Mouse (Mus musculus) liver, embryonic 11.5 days (tissue): ENCODE measurements around the gene Tbcd. TPM values are rescaled to one million over a fixed set of nuclear protein-coding genes. Genes with fewer than 3 reads are reported as not detected.

Experiments
- ATAC-seq: fragments of 200-750 bp; cut with Nextera tagmentation; replicated peaks from 2 replicates; pipeline ENCODE4 v1.8.0; 2017; ENCODE audit warnings: moderate number of reproducible peaks, mild to moderate bottlenecking, moderate TSS enrichment, moderate library complexity; ENCODE audit not compliant: low FRiP score
- DNase-seq: peaks from one replicate; pipeline ENCODE4 v3.0.0-alpha.2; 2017; ENCODE audit warnings: low spot score
- H3K27ac ChIP-seq: fragments of 300-500 bp; sonication (generic); 2 replicates; pipeline ENCODE4 v1.5.1; 2014; ENCODE audit warnings: mild to moderate bottlenecking, low read depth, low read length, control low read depth
- H3K27me3 ChIP-seq: fragments of 300-500 bp; sonication (generic); replicated peaks from 2 replicates; pipeline ENCODE4 v1.6.1; 2014; ENCODE audit warnings: low read length, mixed read lengths; ENCODE audit not compliant: control insufficient read depth, insufficient read depth
- H3K36me3 ChIP-seq: fragments of 300-500 bp; sonication (generic); 2 replicates; pipeline ENCODE4 v1.6.1; 2014; ENCODE audit warnings: mild to moderate bottlenecking, low read length, moderate library complexity, mixed read lengths; ENCODE audit not compliant: control insufficient read depth, insufficient read depth
- H3K4me1 ChIP-seq: fragments of 300-500 bp; sonication (generic); replicated peaks from 2 replicates; pipeline ENCODE4 v1.6.1; 2014; ENCODE audit warnings: low read length, mixed read lengths; ENCODE audit not compliant: control insufficient read depth, insufficient read depth
- H3K4me2 ChIP-seq: fragments of 300-500 bp; sonication (generic); 2 replicates; pipeline ENCODE4 v1.6.1; 2014; ENCODE audit warnings: mild to moderate bottlenecking, control low read depth, moderate library complexity
- H3K4me3 ChIP-seq: fragments of 300-500 bp; sonication (generic); 2 replicates; pipeline ENCODE4 v1.5.1; 2014; ENCODE audit warnings: low read depth, low read length, control low read depth
- H3K9ac ChIP-seq: fragments of 300-500 bp; sonication (generic); 2 replicates; pipeline ENCODE4 v1.6.1; 2014; ENCODE audit warnings: low read depth, low read length, control low read depth
- H3K9me3 ChIP-seq: fragments of 300-500 bp; sonication (generic); 2 replicates; pipeline ENCODE4 v1.6.1; 2016; ENCODE audit warnings: low read length, inconsistent platforms, mixed read lengths; ENCODE audit not compliant: control insufficient read depth
- WGBS: fragments of 180-500 bp; shearing (Covaris S2); extraction: QIAGEN DNeasy Blood & Tissue Kit; methylation state at CpG from one replicate; pipeline ENCODE4 v1.1.7; 2014; 5-methylcytosine and 5-hydroxymethylcytosine counted together
- polyA plus RNA-seq: library from polyadenylated mRNA; unstranded; fragments of >200 nt; fragmentation: Nextera tagmentation; extraction: Ambion mirVana; gene quantifications from 2 replicates; pipeline ENCODE4 v1.2.1, GENCODE M21; 2014

The Tbcd gene
- polyA plus RNA-seq, 1 experiment from 2014 or later: 35.9 TPM

DNA sequence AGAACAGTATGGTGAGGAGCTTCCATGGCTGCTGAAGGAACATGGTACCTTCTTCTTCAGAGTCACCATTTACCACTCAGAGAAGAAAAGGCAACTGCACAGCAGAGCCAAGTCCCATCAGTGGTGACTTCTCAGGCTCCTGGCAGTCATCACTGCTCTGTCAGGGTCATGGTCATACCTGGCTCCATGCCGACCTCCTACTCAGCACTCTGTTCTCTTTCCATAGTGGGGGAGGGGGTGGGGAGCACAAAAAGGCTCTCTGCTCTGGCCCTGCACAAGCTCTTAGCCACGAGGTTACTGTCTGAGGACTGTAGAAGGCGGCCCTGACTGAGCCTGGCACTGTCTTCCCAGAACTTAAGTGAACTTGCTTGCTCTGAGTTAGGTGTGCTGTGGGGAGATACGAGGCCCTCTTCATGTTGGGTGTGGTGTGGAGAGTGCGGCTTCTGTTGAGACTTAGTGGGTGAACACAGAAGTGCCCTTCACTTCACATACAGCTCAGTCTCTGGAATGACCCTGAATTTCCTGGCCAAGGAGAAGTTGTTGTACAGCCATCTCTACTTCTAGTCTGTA, 91.6 kb downstream of the Tbcd start:
- H3K4me1 ChIP-seq: peaks cover 34% of the 10 kb centered on the region
- DNase-seq: no peak

GRCm38 (mm10) chr11:121543922-121544321, 92.2 kb downstream of the Tbcd start:
- H3K27me3 ChIP-seq: no peaks in the 10 kb centered on the region
- H3K27ac ChIP-seq: peak overlapping the region; percentile 6; the same call in 1 of the 2 replicates
- H3K36me3 ChIP-seq: peaks cover 2% of the 10 kb centered on the region; the same call in 1 of the 2 replicates
- ATAC-seq: no peak
- H3K9me3 ChIP-seq: no peaks in the 10 kb centered on the region
- no peak for DNase-seq
- no peak overlapping the region for H3K4me2 ChIP-seq
- 87% methylated on average over 9 of the region's 9 CpGs for WGBS
- peaks cover 36% of the 10 kb centered on the region for H3K4me1 ChIP-seq
- no peak overlapping the region for H3K4me3 ChIP-seq
- H3K9ac ChIP-seq: no peak overlapping the region; the same call in 1 of the 2 replicates

More for the DNA sequence above, 91.6 kb downstream of the Tbcd start:
- H3K4me2 ChIP-seq: peak overlapping the region; percentile 31; the same call in 1 of the 2 replicates
- H3K4me3 ChIP-seq: no peak overlapping the region
- ATAC-seq: peak; percentile 86
- H3K9ac ChIP-seq: peak overlapping the region; percentile 43; the same call in 1 of the 2 replicates
- H3K36me3 ChIP-seq: peaks cover 2% of the 10 kb centered on the region; the same call in 1 of the 2 replicates
- 77% methylated on average over 5 of the region's 5 CpGs for WGBS
- no peaks in the 10 kb centered on the region for H3K27me3 ChIP-seq
- peak overlapping the region; percentile 6; the same call in 1 of the 2 replicates for H3K27ac ChIP-seq
- no peaks in the 10 kb centered on the region for H3K9me3 ChIP-seq

DNA sequence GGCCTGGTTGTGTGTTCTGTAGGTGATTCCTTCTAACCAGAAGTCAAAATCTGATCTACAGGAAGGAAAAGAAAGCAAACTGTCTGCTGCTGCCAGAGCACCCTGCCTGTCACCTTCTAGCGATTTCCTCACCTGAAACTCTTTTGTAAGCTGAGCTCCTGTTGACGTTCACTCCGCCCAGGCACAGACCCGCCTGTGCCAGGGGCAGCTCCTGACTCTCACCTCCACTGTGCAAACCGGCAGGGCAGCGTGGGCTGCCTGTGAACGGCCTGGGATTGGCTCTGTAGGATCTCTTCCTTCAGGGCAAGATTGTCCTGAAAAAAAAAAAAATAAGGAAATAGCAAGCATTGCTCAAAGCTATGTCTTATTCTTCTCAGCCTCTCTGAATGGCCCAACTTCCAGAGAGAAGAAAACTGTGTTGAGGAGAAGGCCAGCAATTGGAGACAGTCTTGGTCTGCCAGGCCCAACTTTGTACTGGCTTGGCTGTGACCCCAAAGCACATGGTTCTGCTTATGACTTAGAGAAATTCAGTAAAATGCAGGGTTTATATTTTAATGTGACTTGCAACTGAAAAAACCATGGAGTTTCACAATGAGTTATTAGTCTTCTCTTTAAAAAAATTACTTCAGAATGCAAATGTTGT, 93.1 kb downstream of the Tbcd start:
- Histone ChIP-seq H3K9me3 (no peaks in the 10 kb centered on the region), H3K36me3 (peaks cover 2% of the 10 kb centered on the region; the same call in 1 of the 2 replicates), H3K4me3 (no peak overlapping the region), H3K27me3 (no peaks in the 10 kb centered on the region), H3K4me2 (no peak overlapping the region), H3K4me1 (peaks cover 45% of the 10 kb centered on the region), H3K9ac (no peak overlapping the region), H3K27ac (no peak overlapping the region)
- ATAC-seq: no peak
- 64% methylated on average over 7 of the region's 7 CpGs for WGBS
- no peak for DNase-seq

DNA sequence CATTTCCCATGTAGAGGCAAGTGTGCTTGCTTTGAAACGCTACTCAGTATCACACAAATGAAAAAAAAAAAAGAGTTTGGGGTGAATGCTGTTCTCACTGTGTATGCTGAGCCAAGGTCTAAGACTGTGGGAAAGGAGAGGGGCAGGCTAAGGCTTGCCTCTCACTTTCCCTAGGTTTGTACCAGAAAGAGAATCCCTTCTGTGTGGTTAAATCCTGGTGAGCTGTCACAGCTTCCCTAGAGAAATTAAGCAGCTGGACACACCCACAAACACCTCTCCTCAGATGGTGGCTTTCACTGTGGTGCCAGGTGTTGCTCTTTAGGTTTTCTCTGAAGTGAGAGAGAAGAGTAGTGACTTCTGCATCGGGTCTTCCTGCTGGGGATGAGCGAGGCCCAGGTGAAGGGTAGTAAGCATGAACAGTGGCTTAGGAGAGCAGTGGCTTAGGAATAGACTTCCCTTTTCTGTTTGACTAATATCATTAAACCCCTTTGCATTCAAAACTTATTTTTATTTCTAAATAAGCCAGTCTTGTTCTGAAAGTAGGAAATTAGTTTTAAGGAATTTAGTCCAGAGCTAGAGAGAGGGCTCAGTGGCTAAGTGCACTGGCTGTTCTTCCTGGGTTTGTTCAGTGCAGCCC, 93.8 kb downstream of the Tbcd start:
- Histone ChIP-seq H3K36me3 (peaks cover 2% of the 10 kb centered on the region; the same call in 1 of the 2 replicates), H3K4me2 (no peak overlapping the region), H3K27me3 (no peaks in the 10 kb centered on the region), H3K9ac (no peak overlapping the region), H3K4me3 (no peak overlapping the region), H3K4me1 (peaks cover 52% of the 10 kb centered on the region), H3K9me3 (no peaks in the 10 kb centered on the region), H3K27ac (no peak overlapping the region)
- DNase-seq (no peak), ATAC-seq (no peak)
- WGBS: 77% methylated on average over 3 of the region's 3 CpGs

GRCm38 (mm10) chr11:121547234-121547633, 95.5 kb downstream of the Tbcd start:
- Histone ChIP-seq H3K27me3 (no peaks in the 10 kb centered on the region), H3K4me2 (peak overlapping the region; percentile 7; the same call in 1 of the 2 replicates), H3K9ac (peak overlapping the region; percentile 17; the same call in 1 of the 2 replicates), H3K9me3 (no peaks in the 10 kb centered on the region), H3K4me3 (no peak overlapping the region), H3K27ac (peak overlapping the region; percentile 89), H3K4me1 (peaks cover 54% of the 10 kb centered on the region), H3K36me3 (no peaks in the 10 kb centered on the region)
- DNase-seq (no peak), ATAC-seq (peak; percentile 24; the same call in 1 of the 2 replicates)
- WGBS: 51% methylated on average over 5 of the region's 5 CpGs

- Histone ChIP-seq H3K27me3 (no peaks in the 10 kb centered on the region), H3K4me2 (peak overlapping the region; percentile 21), H3K4me1 (peaks cover 52% of the 10 kb centered on the region)
Observed at GRCm38 (mm10) chr11:121547925-121548324, 96.2 kb downstream of the Tbcd start.

GRCm38 (mm10) chr11:121548996-121549842, 97.5 kb downstream of the Tbcd start:
- DNase-seq (no peak), ATAC-seq (peak; percentile 40)
- Histone ChIP-seq H3K9ac (peak overlapping the region; percentile 40), H3K27me3 (no peaks in the 10 kb centered on the region), H3K9me3 (no peaks in the 10 kb centered on the region), H3K4me3 (no peak overlapping the region), H3K4me2 (peak overlapping the region; percentile 36), H3K4me1 (peaks cover 44% of the 10 kb centered on the region), H3K27ac (peak overlapping the region; percentile 79), H3K36me3 (no peaks in the 10 kb centered on the region)
- 56% methylated on average over 12 of the region's 12 CpGs for WGBS

More at GRCm38 (mm10) chr11:121547925-121548324, 96.2 kb downstream of the Tbcd start:
- ATAC-seq: peak; percentile 84
- H3K36me3 ChIP-seq: no peaks in the 10 kb centered on the region
- no peak overlapping the region for H3K4me3 ChIP-seq
- 52% methylated on average over 4 of the region's 4 CpGs for WGBS
- peak overlapping the region; percentile 55; the same call in 1 of the 2 replicates for H3K9ac ChIP-seq
- no peaks in the 10 kb centered on the region for H3K9me3 ChIP-seq
- H3K27ac ChIP-seq: peak overlapping the region; percentile 92
- DNase-seq: no peak
